Mouse (Mus musculus) liver, embryonic 14.5 days (tissue): ENCODE measurements around the gene Ggt1. TPM values are rescaled to one million over a fixed set of nuclear protein-coding genes. Genes with fewer than 3 reads are reported as not detected.

ENCODE experiments used
- ATAC-seq: fragments of 200-750 bp; cut with Nextera tagmentation; 2 replicates; pipeline ENCODE4 v1.8.0; 2017; ENCODE audit warnings: moderate number of reproducible peaks, mild to moderate bottlenecking, moderate library complexity; ENCODE audit not compliant: insufficient read depth
- DNase-seq, 3 experiments: peaks; one replicate each; pipeline ENCODE4 v3.0.0-alpha.2; 2012 to 2013; ENCODE audit warnings: low read depth in 3 of 3, low spot score in 3 of 3
- H3K27ac ChIP-seq: fragments of 300-500 bp; sonication (generic); 2 replicates; pipeline ENCODE4 v1.5.1; 2014; ENCODE audit warnings: moderate library complexity, mild to moderate bottlenecking, control low read depth, inconsistent platforms
- H3K27me3 ChIP-seq: fragments of 300-500 bp; sonication (generic); 2 replicates; pipeline ENCODE4 v1.6.1; 2014; ENCODE audit warnings: mild to moderate bottlenecking, low read length, moderate library complexity; ENCODE audit not compliant: control insufficient read depth, insufficient read depth
- H3K36me3 ChIP-seq: fragments of 300-500 bp; sonication (generic); replicated peaks from 2 replicates; pipeline ENCODE4 v1.6.1; 2014; ENCODE audit warnings: low read depth; ENCODE audit not compliant: control insufficient read depth, insufficient read depth
- H3K4me1 ChIP-seq, 2 experiments: fragments of 200-500 bp in 1 of 2; fragments of 300-500 bp in 1 of 2; sonication (generic) in 1 of 2; replicated peaks; 2 replicates each; pipeline ENCODE4 v1.6.1; 2012 to 2014; ENCODE audit warnings: antibody characterized with exemption in 1 of 2, inconsistent platforms in 1 of 2, low read length in 1 of 2; ENCODE audit not compliant: control insufficient read depth in 2 of 2, insufficient read depth in 2 of 2
- H3K4me2 ChIP-seq: fragments of 300-500 bp; sonication (generic); 2 replicates; pipeline ENCODE4 v1.6.1; 2014; ENCODE audit warnings: low read depth, mild to moderate bottlenecking, control low read depth, moderate library complexity
- H3K4me3 ChIP-seq, 2 experiments: fragments of 200-500 bp in 1 of 2; fragments of 300-500 bp in 1 of 2; sonication (generic) in 1 of 2; 2 replicates each; pipeline ENCODE4 v1.5.1; 2012 to 2014; ENCODE audit warnings: low read depth in 2 of 2, low read length in 2 of 2, mild to moderate bottlenecking in 2 of 2, control low read depth in 1 of 2, inconsistent platforms in 1 of 2, moderate library complexity in 1 of 2; ENCODE audit not compliant: insufficient read depth in 1 of 2
- H3K9ac ChIP-seq: fragments of 300-500 bp; sonication (generic); replicated peaks from 2 replicates; pipeline ENCODE4 v1.6.1; 2014; ENCODE audit warnings: mild to moderate bottlenecking, control low read depth, moderate library complexity
- H3K9me3 ChIP-seq: fragments of 300-500 bp; sonication (generic); 2 replicates; pipeline ENCODE4 v1.6.1; 2016; ENCODE audit warnings: low read length, mixed read lengths; ENCODE audit not compliant: control insufficient read depth
- CTCF ChIP-seq: IDR thresholded peaks from 2 replicates; pipeline ENCODE4 v1.5.1; 2016; ENCODE audit warnings: antibody characterized with exemption, low read depth, control low read depth
- EP300 ChIP-seq: IDR thresholded peaks from 2 replicates; pipeline ENCODE4 v1.6.1; 2016; ENCODE audit warnings: antibody characterized with exemption, low read depth
- WGBS: fragments of 180-500 bp; shearing (Covaris S2); extraction: QIAGEN DNeasy Blood & Tissue Kit; methylation state at CpG from one replicate; pipeline ENCODE4 v1.1.7; 2014; ENCODE audit not compliant: insufficient replicate concordance; 5-methylcytosine and 5-hydroxymethylcytosine counted together
- polyA plus RNA-seq, 2 experiments: library from polyadenylated mRNA; depleted of rRNA in 1 of 2; stranded (reverse) in 1 of 2; unstranded in 1 of 2; fragments of >200 nt; fragmentation: Nextera tagmentation in 1 of 2; extraction: Ambion mirVana in 1 of 2; gene quantifications; 2 replicates each; pipeline versions ENCODE4 v1.2.1 to v1.2.3; 2012 to 2014

Gene Ggt1
- polyA plus RNA-seq, 2 experiments = 4.3 to 5.2 TPM

DNA sequence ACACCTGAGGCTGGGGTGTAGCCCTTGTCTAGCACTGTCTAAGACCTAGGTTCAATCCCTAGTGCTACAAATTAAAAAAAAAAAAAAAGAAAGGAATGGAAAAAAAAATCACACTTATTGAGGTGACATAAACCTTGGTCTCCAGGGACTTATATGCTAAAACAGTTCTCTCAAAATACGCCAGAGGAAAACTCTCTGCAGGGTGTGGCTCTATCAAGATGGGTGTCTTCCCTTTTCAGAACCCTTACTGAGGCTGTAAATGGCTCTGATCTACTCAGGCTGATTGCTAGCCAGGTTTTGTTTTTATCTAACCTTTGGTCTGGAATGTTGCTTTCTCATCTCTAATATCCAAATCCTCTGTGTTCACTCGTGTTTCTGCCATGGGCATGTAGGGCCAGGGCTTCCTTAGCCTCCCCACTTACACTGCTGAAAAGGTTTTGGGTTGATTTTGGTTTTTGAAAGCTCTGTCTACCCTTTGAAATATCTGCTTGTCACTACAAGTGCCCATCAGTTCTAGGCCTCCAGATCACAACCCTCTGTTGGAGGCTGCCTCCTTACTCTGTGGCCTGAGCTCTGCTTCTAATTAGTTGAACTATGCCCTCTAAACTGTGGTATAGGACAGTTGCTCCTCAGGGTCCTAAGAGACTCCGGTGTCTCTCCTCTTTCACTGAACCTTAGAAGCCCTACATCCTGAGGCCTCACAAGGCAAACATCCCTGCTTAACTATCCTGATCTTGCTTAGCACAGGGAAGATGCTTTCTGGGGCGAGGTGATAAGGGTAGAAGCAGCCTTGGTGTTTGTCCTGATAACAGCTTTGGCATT is 46.0 kb upstream of the Ggt1 start:
- 9% methylated on average over 4 of the region's 4 CpGs for WGBS
- TF ChIP-seq EP300 (peak; percentile 95), CTCF (no peak)
- H3K4me1 ChIP-seq = peaks cover 24 to 37% of the 10 kb centered on the region in 2 experiments

DNA sequence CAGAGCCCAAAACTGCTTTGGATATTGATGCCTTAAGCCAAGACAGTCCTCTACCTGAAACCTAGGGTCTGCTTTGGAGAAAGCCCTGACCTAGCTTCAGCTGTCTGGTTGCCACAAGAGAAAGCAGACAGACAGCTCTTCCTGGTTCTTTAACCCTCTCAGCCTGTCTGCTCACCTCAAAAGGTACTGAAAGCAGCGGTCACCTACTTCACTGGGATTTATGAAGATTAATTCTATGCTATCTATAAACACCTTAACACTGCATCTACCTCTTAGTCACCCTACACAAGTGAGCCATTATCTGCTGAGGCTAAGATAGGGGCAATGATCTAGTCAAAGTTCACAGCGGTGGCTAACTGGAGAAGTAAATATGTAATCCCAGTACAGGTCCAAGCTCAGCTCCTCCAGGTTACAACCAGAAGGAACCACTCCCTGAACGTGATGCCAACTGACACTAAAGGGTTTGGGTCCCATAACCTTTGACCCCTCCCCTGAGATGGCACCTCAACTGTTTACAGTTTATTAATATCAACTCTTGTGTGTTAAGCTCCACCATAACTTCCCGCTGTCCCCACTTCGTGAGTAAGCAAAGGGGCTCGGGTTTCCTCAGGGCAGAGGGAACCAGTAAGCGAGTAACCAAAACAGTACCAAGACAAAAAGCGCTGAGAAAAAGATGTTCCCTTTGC is 45.2 kb upstream of the Ggt1 start:
- WGBS = 7% methylated on average over 8 of the region's 8 CpGs
- TF ChIP-seq CTCF (no peak), EP300 (no peak)
- H3K9me3 ChIP-seq = no peaks in the 10 kb centered on the region
- peak overlapping the region; percentile 95 to 100 for H3K4me3 ChIP-seq
- peak overlapping the region; percentile 97 for H3K27ac ChIP-seq
- peak overlapping the region; percentile 100 for H3K9ac ChIP-seq
- peaks cover 24 to 37% of the 10 kb centered on the region in 2 experiments for H3K4me1 ChIP-seq
- DNase-seq (peak in 2 of 3 experiments; percentile 33 to 43), ATAC-seq (peak; percentile 3; the same call in 1 of the 2 replicates)
- peak overlapping the region; percentile 87 for H3K4me2 ChIP-seq
- H3K36me3 ChIP-seq = peaks cover 35% of the 10 kb centered on the region
- no peaks in the 10 kb centered on the region for H3K27me3 ChIP-seq

More for the DNA sequence above, 46.0 kb upstream of the Ggt1 start:
- ATAC-seq (peak; percentile 68), DNase-seq (peak; percentile 86 to 91 (median 90))
- H3K4me2 ChIP-seq = peak overlapping the region; percentile 87
- peak overlapping the region; percentile 95 to 100 for H3K4me3 ChIP-seq
- H3K27ac ChIP-seq = peak overlapping the region; percentile 97
- H3K9ac ChIP-seq = peak overlapping the region; percentile 100
- H3K9me3 ChIP-seq = no peaks in the 10 kb centered on the region
- H3K36me3 ChIP-seq = peaks cover 43% of the 10 kb centered on the region
- no peaks in the 10 kb centered on the region for H3K27me3 ChIP-seq

DNA sequence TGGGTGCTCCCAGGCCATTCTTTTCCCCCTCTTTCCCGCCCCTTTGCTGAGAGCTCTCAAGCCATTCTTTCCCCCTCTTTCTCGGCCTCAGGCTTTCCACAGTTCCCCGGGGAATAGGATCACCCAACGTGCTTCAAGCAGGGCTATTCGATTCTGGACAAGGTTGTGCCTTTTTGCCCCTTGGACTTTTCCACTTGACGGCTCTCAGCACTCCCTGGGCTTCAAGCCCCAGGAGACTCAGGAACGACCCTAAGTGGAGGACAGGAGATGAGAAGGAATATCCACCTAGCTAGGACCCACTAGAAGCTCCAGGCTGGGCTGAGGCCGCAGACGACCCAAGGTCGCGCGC is 44.7 kb upstream of the Ggt1 start:
- no peaks in the 10 kb centered on the region for H3K9me3 ChIP-seq
- H3K27me3 ChIP-seq = no peaks in the 10 kb centered on the region
- ATAC-seq = no peak
- TF ChIP-seq EP300 = no peak
- TF ChIP-seq CTCF = no peak
- H3K36me3 ChIP-seq = peaks cover 34% of the 10 kb centered on the region
- peak in 1 of 3 experiments; percentile 15 for DNase-seq
- peaks cover 24 to 37% of the 10 kb centered on the region in 2 experiments for H3K4me1 ChIP-seq
- peak overlapping the region; percentile 95 to 100 for H3K4me3 ChIP-seq
- 0% methylated on average over 12 of the region's 12 CpGs for WGBS
- H3K4me2 ChIP-seq = peak overlapping the region; percentile 87
- peak overlapping the region; percentile 97 for H3K27ac ChIP-seq
- H3K9ac ChIP-seq = peak overlapping the region; percentile 100

DNA sequence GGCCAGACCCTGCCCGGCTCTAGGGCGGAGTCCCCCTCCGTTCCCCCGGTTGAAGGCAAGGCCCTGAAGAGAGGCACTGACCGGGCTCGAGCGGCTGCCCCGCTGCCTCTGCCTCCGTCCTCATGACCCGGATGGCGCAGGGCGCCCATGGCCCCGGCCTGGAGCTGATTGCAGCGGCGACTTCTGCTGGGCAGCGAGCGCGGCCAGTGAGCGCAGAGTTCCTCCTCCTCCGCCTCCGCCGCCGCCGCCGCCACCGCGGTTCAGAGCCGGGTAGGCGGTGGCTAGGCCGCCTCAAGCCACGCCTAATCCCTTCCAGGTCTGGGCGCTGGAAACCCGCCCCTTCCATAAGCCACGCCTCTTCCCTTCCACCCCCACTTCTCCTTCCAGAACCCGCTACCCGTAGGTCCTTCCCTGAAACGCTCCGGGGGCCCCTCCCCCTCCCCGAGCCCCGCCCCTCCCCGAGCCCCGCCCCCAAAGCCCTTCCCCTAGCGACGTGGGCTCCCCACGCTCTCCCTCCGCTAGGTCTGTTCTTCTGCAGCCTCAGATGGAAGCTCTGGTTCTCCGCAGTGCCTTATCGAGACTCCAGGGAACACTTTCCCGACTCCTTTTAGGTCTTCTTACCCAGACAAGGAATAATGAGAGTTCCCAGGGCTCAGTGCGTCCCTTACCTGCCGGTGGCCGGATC is 44.2 kb upstream of the Ggt1 start, which contains the start of gene Snrpd3:
Gene Snrpd3, plus strand, starts transcription at position 479 of the 685 bp plus-strand sequence.
- peak; percentile 86 for ATAC-seq
- DNase-seq = peak; percentile 96 to 97 (median 96)
- H3K4me1 ChIP-seq = peaks cover 24 to 37% of the 10 kb centered on the region in 2 experiments
- peak within 1 kb of the TSS; percentile 94 for H3K4me2 ChIP-seq
- H3K4me3 ChIP-seq = peak within 1 kb of the TSS; percentile 99 to 100
- peaks cover 29% of the 10 kb centered on the region for H3K36me3 ChIP-seq
- WGBS = 1% methylated on average over 51 of the region's 52 CpGs
- peak within 1 kb of the TSS; percentile 97 for H3K27ac ChIP-seq
- no peaks in the 10 kb centered on the region for H3K27me3 ChIP-seq
- TF ChIP-seq CTCF = no peak
- peak; percentile 42; the same call in 1 of the 2 replicates for TF ChIP-seq EP300
- H3K9ac ChIP-seq = peak within 1 kb of the TSS; percentile 100
- no peaks in the 10 kb centered on the region for H3K9me3 ChIP-seq
